Mouse (Mus musculus): ENCODE results near the gene Krt82. TPM values are rescaled to one million over a fixed set of nuclear protein-coding genes. Genes with fewer than 3 reads are reported as not detected.

Krt82 gene
- polyA plus RNA-seq, 1 experiment from 2014 or later: not detected

DNA sequence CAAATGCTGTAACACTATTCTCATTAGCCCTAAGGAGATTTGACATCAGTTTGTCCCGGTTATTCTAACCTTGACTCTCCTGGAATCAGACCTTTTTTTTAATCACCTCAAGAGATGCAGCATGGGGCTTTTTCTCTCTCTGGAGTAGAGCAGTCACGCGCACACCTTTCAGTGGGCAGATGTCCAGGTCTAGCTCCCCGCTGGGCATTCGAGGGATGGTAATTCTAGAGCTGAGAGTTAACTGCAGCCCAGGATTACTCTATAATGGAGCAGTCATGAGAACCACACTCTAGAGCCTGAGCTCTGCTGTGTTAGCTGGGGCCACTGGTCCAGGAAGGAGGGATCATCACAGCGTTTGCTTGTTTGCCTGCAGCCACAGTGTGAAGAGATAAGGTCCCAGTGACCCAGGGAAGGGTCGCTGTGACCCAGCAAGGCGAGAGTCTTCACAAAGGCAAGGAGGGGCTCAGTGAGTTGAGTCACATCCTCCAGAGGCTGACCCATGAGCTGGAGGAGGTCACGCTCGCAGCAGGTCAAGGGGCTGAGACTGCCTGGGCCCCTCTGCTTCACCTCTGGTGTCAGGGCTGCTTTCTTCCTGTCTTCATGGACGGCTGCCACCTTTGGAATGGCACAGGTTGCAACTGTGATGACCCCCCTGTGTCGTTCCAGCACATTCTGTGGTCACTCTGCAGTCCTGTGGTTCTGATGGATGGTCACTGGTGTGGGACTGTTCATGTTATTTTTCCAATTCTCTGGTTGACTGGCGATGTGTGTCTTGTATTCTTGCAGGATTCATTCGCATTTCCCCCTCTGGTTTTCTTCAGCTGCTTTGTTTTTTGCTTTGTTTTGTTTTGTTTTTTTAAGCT lies 43.3 kb downstream of the Krt82 start:
- H3K9me3 ChIP-seq: no peaks in the 10 kb centered on the region
- H3K9ac ChIP-seq: no peak overlapping the region
- ATAC-seq (ENCODE audit: insufficient number of reproducible peaks, low FRiP score, low TSS enrichment, low read depth): no peak
- WGBS: 52% methylated on average over 14 of the region's 14 CpGs
- no peaks in the 10 kb centered on the region for H3K36me3 ChIP-seq
- H3K4me2 ChIP-seq: no peak overlapping the region
- H3K27me3 ChIP-seq: 0 out of 2 replicates have a peak, but pooled peaks cover 3% of the 10 kb centered on the region
- no peak overlapping the region for H3K4me3 ChIP-seq
- H3K27ac ChIP-seq: no peak overlapping the region
- no peaks in the 10 kb centered on the region for H3K4me1 ChIP-seq

DNA sequence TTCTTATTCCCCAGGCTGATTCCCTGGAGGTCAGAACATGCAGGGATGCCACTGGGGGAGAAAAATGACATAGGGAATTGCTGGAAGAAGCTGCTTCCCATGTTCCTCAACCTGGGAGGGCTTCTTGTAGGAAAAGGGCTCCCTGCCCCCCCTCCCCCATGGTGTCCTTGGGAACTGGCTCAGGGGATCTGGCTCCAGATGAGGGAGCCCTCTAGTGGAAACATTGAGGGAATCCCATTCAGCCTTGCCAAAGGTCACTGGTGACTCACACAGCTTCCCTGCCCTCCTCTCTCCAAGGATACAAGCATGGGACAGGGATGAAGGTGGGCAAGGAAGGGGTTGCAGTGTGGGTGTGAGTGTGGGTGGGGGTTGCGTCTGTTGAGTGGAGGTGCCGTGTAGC lies 53.3 kb downstream of the Krt82 start:
- Histone ChIP-seq H3K4me2 (no peak overlapping the region), H3K9me3 (no peaks in the 10 kb centered on the region), H3K27ac (no peak overlapping the region), H3K4me1 (0 out of 2 replicates have a peak, but pooled peaks cover 8% of the 10 kb centered on the region), H3K9ac (no peak overlapping the region), H3K27me3 (no peaks in the 10 kb centered on the region), H3K36me3 (no peaks in the 10 kb centered on the region), H3K4me3 (no peak overlapping the region)
- ATAC-seq (ENCODE audit: insufficient number of reproducible peaks, low FRiP score, low TSS enrichment, low read depth): no peak
- WGBS: 85% methylated on average over 2 of the region's 2 CpGs

DNA sequence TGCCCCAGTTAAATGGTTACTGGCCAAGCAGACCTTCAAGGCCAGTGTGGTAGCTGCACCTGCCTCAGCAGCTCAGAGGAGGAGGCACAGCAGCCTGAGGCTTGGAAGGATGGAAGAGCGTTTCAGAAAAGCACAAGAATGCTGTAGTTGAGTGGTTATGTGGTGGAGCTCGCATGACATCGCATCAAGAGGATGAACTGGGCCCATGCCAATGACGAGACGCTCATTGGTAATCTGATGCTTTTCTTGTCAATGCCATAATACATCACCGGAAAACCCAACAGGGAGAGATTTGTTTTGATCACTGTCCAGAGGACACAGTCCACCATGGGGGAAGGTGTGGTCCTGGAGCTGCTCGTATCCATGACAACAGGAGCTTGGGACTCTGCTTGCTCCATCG lies 55.2 kb downstream of the Krt82 start:
- 70% methylated on average over 8 of the region's 8 CpGs for WGBS
- no peak for ATAC-seq (ENCODE audit: insufficient number of reproducible peaks, low FRiP score, low TSS enrichment, low read depth)

DNA sequence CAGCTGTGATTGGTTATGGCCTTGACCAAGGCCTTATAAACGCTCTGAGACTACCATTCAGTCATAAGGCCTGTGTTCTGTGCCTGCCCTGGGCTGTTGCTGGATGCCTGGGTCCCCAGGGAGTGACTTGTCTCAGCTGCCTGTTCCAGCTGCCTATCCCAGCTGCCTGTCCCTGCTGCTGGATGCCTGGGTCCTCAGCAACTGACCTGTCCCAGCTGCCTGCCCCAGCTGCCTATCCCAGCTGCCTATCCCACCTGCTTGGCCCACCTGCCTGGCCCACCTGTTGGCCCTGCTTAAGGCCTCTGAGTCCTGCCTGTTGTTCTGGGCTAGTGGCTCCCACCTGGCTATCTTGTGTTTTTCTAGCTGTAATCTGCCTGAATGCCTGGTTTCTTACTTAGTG lies 56.3 kb downstream of the Krt82 start:
- Histone ChIP-seq H3K9ac (no peak overlapping the region), H3K4me1 (0 out of 2 replicates have a peak, but pooled peaks cover 8% of the 10 kb centered on the region), H3K9me3 (no peaks in the 10 kb centered on the region), H3K36me3 (no peaks in the 10 kb centered on the region), H3K4me3 (no peak overlapping the region), H3K27ac (no peak overlapping the region), H3K27me3 (no peaks in the 10 kb centered on the region), H3K4me2 (no peak overlapping the region)
- no peak for ATAC-seq (ENCODE audit: insufficient number of reproducible peaks, low FRiP score, low TSS enrichment, low read depth)
- WGBS: 17% methylated on average over 1 of the region's 1 CpGs

More for the DNA sequence above, 55.2 kb downstream of the Krt82 start:
- no peak overlapping the region for H3K9ac ChIP-seq
- no peak overlapping the region for H3K27ac ChIP-seq
- H3K36me3 ChIP-seq: no peaks in the 10 kb centered on the region
- no peaks in the 10 kb centered on the region for H3K9me3 ChIP-seq
- H3K27me3 ChIP-seq: no peaks in the 10 kb centered on the region
- H3K4me1 ChIP-seq: 0 out of 2 replicates have a peak, but pooled peaks cover 8% of the 10 kb centered on the region
- H3K4me2 ChIP-seq: no peak overlapping the region
- H3K4me3 ChIP-seq: no peak overlapping the region

DNA sequence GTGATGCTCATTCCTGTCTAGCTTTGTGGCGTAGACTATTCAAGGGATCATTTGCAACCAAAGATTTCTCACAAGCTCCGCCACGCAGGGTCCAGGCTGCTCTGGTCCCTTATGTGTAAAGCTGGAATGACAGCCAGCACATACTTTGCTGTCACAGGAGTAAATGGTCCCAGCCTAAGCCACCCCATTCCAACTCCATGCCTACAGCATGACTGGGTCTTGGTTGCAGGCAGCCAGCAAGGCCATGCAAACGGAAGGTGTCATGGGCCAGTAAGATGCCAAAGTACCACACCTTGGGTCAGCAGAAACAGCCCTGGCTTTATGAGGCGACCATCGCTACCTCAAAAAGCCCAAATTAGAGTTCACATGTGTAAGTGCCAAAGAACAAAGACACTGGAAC lies 56.8 kb downstream of the Krt82 start:
- Histone ChIP-seq H3K27me3 (no peaks in the 10 kb centered on the region), H3K36me3 (no peaks in the 10 kb centered on the region), H3K4me3 (no peak overlapping the region), H3K4me2 (no peak overlapping the region), H3K27ac (no peak overlapping the region), H3K9ac (no peak overlapping the region), H3K9me3 (no peaks in the 10 kb centered on the region), H3K4me1 (0 out of 2 replicates have a peak, but pooled peaks cover 8% of the 10 kb centered on the region)
- 90% methylated on average over 6 of the region's 6 CpGs for WGBS
- ATAC-seq (ENCODE audit: insufficient number of reproducible peaks, low FRiP score, low TSS enrichment, low read depth): no peak

- no peaks in the 10 kb centered on the region for H3K27me3 ChIP-seq
- H3K36me3 ChIP-seq: no peaks in the 10 kb centered on the region
- H3K4me2 ChIP-seq: no peak overlapping the region
- WGBS: 44% methylated on average over 8 of the region's 8 CpGs
- H3K4me3 ChIP-seq: no peak overlapping the region
- ATAC-seq (ENCODE audit: insufficient number of reproducible peaks, low FRiP score, low TSS enrichment, low read depth): no peak
- no peaks in the 10 kb centered on the region for H3K9me3 ChIP-seq
- no peak overlapping the region for H3K27ac ChIP-seq
- H3K4me1 ChIP-seq: 0 out of 2 replicates have a peak, but pooled peaks cover 8% of the 10 kb centered on the region
- no peak overlapping the region for H3K9ac ChIP-seq
These were observed 57.7 kb downstream of the Krt82 start for GRCm38 (mm10) chr15:101492718-101493117.

GRCm38 (mm10) chr15:101491431-101491830 lies 59.0 kb downstream of the Krt82 start, which contains the start of gene Krt83:
Krt83 (minus strand) TSS chr15:101491512.
- no peak within 1 kb of the TSS for H3K4me3 ChIP-seq
- ATAC-seq (ENCODE audit: insufficient number of reproducible peaks, low FRiP score, low TSS enrichment, low read depth): no peak
- no peak within 1 kb of the TSS for H3K9ac ChIP-seq
- no peaks in the 10 kb centered on the region for H3K9me3 ChIP-seq
- no peak within 1 kb of the TSS for H3K4me2 ChIP-seq
- H3K27ac ChIP-seq: no peak within 1 kb of the TSS
- WGBS: 62% methylated on average over 6 of the region's 6 CpGs
- no peaks in the 10 kb centered on the region for H3K36me3 ChIP-seq
- no peaks in the 10 kb centered on the region for H3K27me3 ChIP-seq
- 0 out of 2 replicates have a peak, but pooled peaks cover 8% of the 10 kb centered on the region for H3K4me1 ChIP-seq

Small RNA genes lying within 50 kb of the gene (microRNA-seq; reads per million reads assigned to microRNA genes)
- not detected for gene Gm44393
- gene Gm44460: not detected

Other genes starting within 250 kb of the Krt82 start
- gene Krt80, start 180.5 kb downstream of the Krt82 start, polyA plus RNA-seq (2015; fragmentation: Nextera tagmentation; extraction: Ambion mirVana): 22.6 and 25.3 TPM in 2 replicates
- 162 and 164 TPM in 2 replicates for gene Krt7, start 139.6 kb downstream of the Krt82 start, polyA plus RNA-seq (2015; fragmentation: Nextera tagmentation; extraction: Ambion mirVana)
- gene Krt87, start 111.9 kb downstream of the Krt82 start, polyA plus RNA-seq (2015; fragmentation: Nextera tagmentation; extraction: Ambion mirVana): 3.0 and 3.6 TPM in 2 replicates
- not detected in 2 replicates for gene Krt88, start 102.9 kb downstream of the Krt82 start, polyA plus RNA-seq (2015; fragmentation: Nextera tagmentation; extraction: Ambion mirVana)
- 0.35 and 1.3 TPM in 2 replicates for gene Krt81, start 86.9 kb downstream of the Krt82 start, polyA plus RNA-seq (2015; fragmentation: Nextera tagmentation; extraction: Ambion mirVana)
- gene Krt86, start 77.2 kb downstream of the Krt82 start, polyA plus RNA-seq (2015; fragmentation: Nextera tagmentation; extraction: Ambion mirVana): 0.27 and 0.28 TPM in 2 replicates
- gene Krt83, start 59.2 kb downstream of the Krt82 start, polyA plus RNA-seq (2015; fragmentation: Nextera tagmentation; extraction: Ambion mirVana): 0.58 and 1.7 TPM in 2 replicates
- 4.4 and 6.7 TPM in 2 replicates for gene Gm49425, start 33.4 kb downstream of the Krt82 start, polyA plus RNA-seq (2015; fragmentation: Nextera tagmentation; extraction: Ambion mirVana)
- gene Krt84, start 17.8 kb downstream of the Krt82 start, polyA plus RNA-seq (2015; fragmentation: Nextera tagmentation; extraction: Ambion mirVana): 54.7 and 75.1 TPM in 2 replicates
- gene Krt90, start 12.3 kb upstream of the Krt82 start, polyA plus RNA-seq (2015; fragmentation: Nextera tagmentation; extraction: Ambion mirVana): 1.2 TPM in 2 replicates
- gene Krt75, start 23.2 kb upstream of the Krt82 start, polyA plus RNA-seq (2015; fragmentation: Nextera tagmentation; extraction: Ambion mirVana): 2.0 and 2.8 TPM in 2 replicates
- not detected in 2 replicates for gene Gm5414, start 77.5 kb upstream of the Krt82 start, polyA plus RNA-seq (2015; fragmentation: Nextera tagmentation; extraction: Ambion mirVana)
- not detected in 2 replicates for gene Gm5478, start 96.7 kb upstream of the Krt82 start, polyA plus RNA-seq (2015; fragmentation: Nextera tagmentation; extraction: Ambion mirVana)
- 5.0 and 8.8 TPM in 2 replicates for gene Krt6b, start 129.6 kb upstream of the Krt82 start, polyA plus RNA-seq (2015; fragmentation: Nextera tagmentation; extraction: Ambion mirVana)
- 290 and 312 TPM in 2 replicates for gene Krt6a, start 143.6 kb upstream of the Krt82 start, polyA plus RNA-seq (2015; fragmentation: Nextera tagmentation; extraction: Ambion mirVana)
- gene Krt5, start 162.2 kb upstream of the Krt82 start, polyA plus RNA-seq (2015; fragmentation: Nextera tagmentation; extraction: Ambion mirVana): 841 and 914 TPM in 2 replicates
- not detected in 2 replicates for gene Krt71, start 192.4 kb upstream of the Krt82 start, polyA plus RNA-seq (2015; fragmentation: Nextera tagmentation; extraction: Ambion mirVana)
- gene Krt72, start 235.8 kb upstream of the Krt82 start, polyA plus RNA-seq (2015; fragmentation: Nextera tagmentation; extraction: Ambion mirVana): 0.27 and 0.63 TPM in 2 replicates

Measured in limb, embryonic 15.5 days (tissue).